Mouse (Mus musculus) neural tube, embryonic 15.5 days (tissue): ENCODE measurements around the gene Olfr322. TPM values are rescaled to one million over a fixed set of nuclear protein-coding genes. Genes with fewer than 3 reads are reported as not detected.
"Not testable (repeated sequence)": the region's sequence is repeated elsewhere in the genome, so short reads cannot be mapped to it uniquely, and the experiment has no call there.

Source experiments
- ATAC-seq: fragments of 200-750 bp; cut with Nextera tagmentation; 2 replicates; pipeline ENCODE4 v1.8.0; 2017; ENCODE audit warnings: mild to moderate bottlenecking, moderate TSS enrichment, moderate library complexity; ENCODE audit not compliant: low FRiP score
- H3K27ac ChIP-seq: fragments of 300-500 bp; sonication (generic); replicated peaks from 2 replicates; pipeline ENCODE4 v1.5.1; 2015; ENCODE audit warnings: mild to moderate bottlenecking, inconsistent platforms
- H3K27me3 ChIP-seq: fragments of 300-500 bp; sonication (generic); replicated peaks from 2 replicates; pipeline ENCODE4 v1.6.1; 2015; ENCODE audit warnings: inconsistent platforms
- H3K36me3 ChIP-seq: fragments of 300-500 bp; sonication (generic); 2 replicates; pipeline ENCODE4 v1.6.1; 2015; ENCODE audit warnings: inconsistent platforms
- H3K4me1 ChIP-seq: fragments of 300-500 bp; sonication (generic); 2 replicates; pipeline ENCODE4 v1.6.1; 2015; ENCODE audit warnings: inconsistent platforms
- H3K4me2 ChIP-seq: fragments of 300-500 bp; sonication (generic); 2 replicates; pipeline ENCODE4 v1.6.1; 2015; ENCODE audit warnings: inconsistent platforms, mild to moderate bottlenecking, moderate library complexity
- H3K4me3 ChIP-seq: fragments of 300-500 bp; sonication (generic); replicated peaks from 2 replicates; pipeline ENCODE4 v1.5.1; 2015; ENCODE audit warnings: mild to moderate bottlenecking, inconsistent platforms
- H3K9ac ChIP-seq: fragments of 300-500 bp; sonication (generic); replicated peaks from 2 replicates; pipeline ENCODE4 v1.6.1; 2015; ENCODE audit warnings: mild to moderate bottlenecking, inconsistent platforms
- H3K9me3 ChIP-seq: fragments of 300-500 bp; sonication (generic); replicated peaks from 2 replicates; pipeline ENCODE4 v1.6.1; 2016; ENCODE audit warnings: inconsistent platforms
- WGBS: fragments of 180-500 bp; shearing (Covaris S2); methylation state at CpG from one replicate; pipeline ENCODE4 v1.1.7; 2015; ENCODE audit warnings: mixed read lengths; 5-methylcytosine and 5-hydroxymethylcytosine counted together
- polyA plus RNA-seq: library from polyadenylated mRNA; unstranded; fragments of >200 nt; fragmentation: Nextera tagmentation; extraction: Ambion mirVana; gene quantifications from 2 replicates; pipeline ENCODE4 v1.2.1, GENCODE M21; 2015

Olfr322 gene
- polyA plus RNA-seq, 1 experiment from 2014 or later, result not detected

GRCm38 (mm10) chr11:58641057-58641456 lies 17.5 kb upstream of the Olfr322 start:
- Histone ChIP-seq H3K36me3 (no peaks in the 10 kb centered on the region), H3K9ac (0 out of 2 replicates have a peak overlapping the region, but pooled peaks have one; percentile 48), H3K9me3 (no peaks in the 10 kb centered on the region), H3K27me3 (peaks cover 26% of the 10 kb centered on the region), H3K4me2 (peak overlapping the region; percentile 97), H3K4me3 (peak overlapping the region; percentile 46), H3K4me1 (peaks cover 12% of the 10 kb centered on the region), H3K27ac (no peak overlapping the region)
- 29% methylated on average over 14 of the region's 14 CpGs for WGBS
- no peak for ATAC-seq

- Histone ChIP-seq H3K9ac (no peak overlapping the region), H3K36me3 (no peaks in the 10 kb centered on the region), H3K4me2 (no peak overlapping the region), H3K27ac (no peak overlapping the region), H3K9me3 (no peaks in the 10 kb centered on the region), H3K4me3 (no peak overlapping the region), H3K4me1 (peaks cover 12% of the 10 kb centered on the region), H3K27me3 (peaks cover 26% of the 10 kb centered on the region)
- WGBS, result 85% methylated on average over 13 of the region's 13 CpGs
- ATAC-seq, result no peak
Measured at GRCm38 (mm10) chr11:58641638-58642358, 16.8 kb upstream of the Olfr322 start.

- H3K9ac ChIP-seq, result no peak overlapping the region
- H3K27me3 ChIP-seq, result peaks cover 23% of the 10 kb centered on the region
- ATAC-seq, result no peak
- no peak overlapping the region for H3K27ac ChIP-seq
- no peaks in the 10 kb centered on the region for H3K36me3 ChIP-seq
- no peaks in the 10 kb centered on the region for H3K9me3 ChIP-seq
- no peak overlapping the region for H3K4me2 ChIP-seq
- peaks cover 12% of the 10 kb centered on the region for H3K4me1 ChIP-seq
- 38% methylated on average over 6 of the region's 6 CpGs for WGBS
- no peak overlapping the region for H3K4me3 ChIP-seq
Measured at GRCm38 (mm10) chr11:58643350-58643749, 15.2 kb upstream of the Olfr322 start.

- no peaks in the 10 kb centered on the region for H3K4me1 ChIP-seq
- H3K27me3 ChIP-seq, result no peaks in the 10 kb centered on the region
- 89% methylated on average over 3 of the region's 3 CpGs for WGBS
- no peak overlapping the region for H3K4me3 ChIP-seq
- no peaks in the 10 kb centered on the region for H3K9me3 ChIP-seq
- ATAC-seq, result no peak
- no peak overlapping the region for H3K27ac ChIP-seq
- no peak overlapping the region for H3K4me2 ChIP-seq
- H3K9ac ChIP-seq, result no peak overlapping the region
- H3K36me3 ChIP-seq, result no peaks in the 10 kb centered on the region
Measured at GRCm38 (mm10) chr11:58655151-58655550, 3.4 kb upstream of the Olfr322 start.

- Histone ChIP-seq H3K36me3 (no peaks in the 10 kb centered on the region), H3K4me2 (no peak overlapping the region), H3K9ac (no peak overlapping the region), H3K9me3 (no peaks in the 10 kb centered on the region), H3K4me3 (no peak overlapping the region), H3K27me3 (no peaks in the 10 kb centered on the region), H3K27ac (no peak overlapping the region), H3K4me1 (no peaks in the 10 kb centered on the region)
- no peak for ATAC-seq
Measured at GRCm38 (mm10) chr11:58669252-58669651, 10.7 kb downstream of the Olfr322 start.

- Histone ChIP-seq H3K27ac (no peak overlapping the region), H3K4me2 (no peak overlapping the region), H3K9me3 (no peaks in the 10 kb centered on the region), H3K36me3 (no peaks in the 10 kb centered on the region), H3K4me1 (no peaks in the 10 kb centered on the region), H3K27me3 (no peaks in the 10 kb centered on the region), H3K9ac (no peak overlapping the region), H3K4me3 (no peak overlapping the region)
- WGBS, result 61% methylated on average over 4 of the region's 4 CpGs
- no peak for ATAC-seq
Measured at GRCm38 (mm10) chr11:58671825-58672224, 13.2 kb downstream of the Olfr322 start.

- Histone ChIP-seq H3K4me3 (no peak within 1 kb of the TSS), H3K4me2 (no peak within 1 kb of the TSS), H3K27ac (no peak within 1 kb of the TSS), H3K9ac (no peak within 1 kb of the TSS), H3K4me1 (no peaks in the 10 kb centered on the region), H3K9me3 (no peaks in the 10 kb centered on the region), H3K27me3 (no peaks in the 10 kb centered on the region), H3K36me3 (no peaks in the 10 kb centered on the region)
- 89% methylated on average over 1 of the region's 1 CpGs for WGBS
- no peak for ATAC-seq
Measured at GRCm38 (mm10) chr11:58680799-58681198, 22.2 kb downstream of the Olfr322 start, which contains the start of gene Olfr320. Gene Olfr320 (plus strand): TSS chr11:58681099.

- no peak within 1 kb of the TSS for H3K4me2 ChIP-seq
- H3K36me3 ChIP-seq, result no peaks in the 10 kb centered on the region
- no peak within 1 kb of the TSS for H3K9ac ChIP-seq
- no peaks in the 10 kb centered on the region for H3K27me3 ChIP-seq
- no peak within 1 kb of the TSS for H3K4me3 ChIP-seq
- no peak within 1 kb of the TSS for H3K27ac ChIP-seq
- H3K9me3 ChIP-seq, result peaks cover 5% of the 10 kb centered on the region; the same call in 1 of the 2 replicates
- H3K4me1 ChIP-seq, result no peaks in the 10 kb centered on the region
- no peak for ATAC-seq
- 91% methylated on average over 3 of the region's 3 CpGs for WGBS
Measured at GRCm38 (mm10) chr11:58698862-58699261, 40.3 kb downstream of the Olfr322 start, which contains the start of gene Olfr319. Gene Olfr319 (plus strand): TSS chr11:58699162.

GRCm38 (mm10) chr11:58709086-58709485 lies 50.5 kb downstream of the Olfr322 start:
- no peak overlapping the region for H3K9ac ChIP-seq
- no peak overlapping the region for H3K4me3 ChIP-seq
- no peak overlapping the region for H3K27ac ChIP-seq
- WGBS, result 77% methylated on average over 11 of the region's 11 CpGs
- H3K4me1 ChIP-seq, result no peaks in the 10 kb centered on the region
- H3K9me3 ChIP-seq, result no peaks in the 10 kb centered on the region
- no peaks in the 10 kb centered on the region for H3K36me3 ChIP-seq
- no peaks in the 10 kb centered on the region for H3K27me3 ChIP-seq
- H3K4me2 ChIP-seq, result no peak overlapping the region
- ATAC-seq, result no peak

- H3K9me3 ChIP-seq, H3K9ac ChIP-seq, ATAC-seq, H3K4me1 ChIP-seq, H3K4me3 ChIP-seq, H3K4me2 ChIP-seq, H3K36me3 ChIP-seq, H3K27ac ChIP-seq, H3K27me3 ChIP-seq: not testable (repeated sequence)
- WGBS, result 90% methylated on average over 7 of the region's 7 CpGs
Measured at GRCm38 (mm10) chr11:58717723-58718122, 59.1 kb downstream of the Olfr322 start.
